Mouse (Mus musculus): Measurements from ENCODE around the gene S100b. TPM values are rescaled to one million over a fixed set of nuclear protein-coding genes. Genes with fewer than 3 reads are reported as not detected.

The S100b gene
- total RNA-seq, 2 experiments from 2014 or later, result 138 to 156 TPM

DNA sequence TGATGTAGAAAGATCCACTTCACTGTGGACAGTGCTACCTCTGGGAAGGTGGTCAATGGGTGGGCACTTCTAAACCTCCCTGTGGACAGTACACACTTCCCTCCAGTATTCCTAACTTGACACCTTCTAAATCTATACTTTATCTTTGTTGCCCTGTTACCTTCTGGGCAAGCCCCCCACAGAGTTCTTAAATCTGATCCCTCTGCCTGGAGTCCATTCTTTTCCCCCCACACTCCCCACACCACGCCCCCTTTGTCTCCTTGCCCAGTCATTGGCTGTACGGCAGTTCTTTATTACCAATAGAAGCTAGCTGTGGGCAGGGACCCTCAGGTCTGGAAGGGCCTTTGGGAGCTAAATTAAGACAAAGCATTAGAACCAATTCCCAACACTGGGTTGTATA, 8.5 kb upstream of the S100b start:
- Histone ChIP-seq H3K27ac (no peak overlapping the region), H3K4me3 (no peak overlapping the region)
- no peak for DNase-seq (ENCODE audit: extremely low spot score in 1 of 2, low spot score in 2 of 2)
- intact Hi-C loops (cut with DNase I), result no loop called here
- TF ChIP-seq CTCF (IDR thresholded peaks at IDR 0.05), result no peak

DNA sequence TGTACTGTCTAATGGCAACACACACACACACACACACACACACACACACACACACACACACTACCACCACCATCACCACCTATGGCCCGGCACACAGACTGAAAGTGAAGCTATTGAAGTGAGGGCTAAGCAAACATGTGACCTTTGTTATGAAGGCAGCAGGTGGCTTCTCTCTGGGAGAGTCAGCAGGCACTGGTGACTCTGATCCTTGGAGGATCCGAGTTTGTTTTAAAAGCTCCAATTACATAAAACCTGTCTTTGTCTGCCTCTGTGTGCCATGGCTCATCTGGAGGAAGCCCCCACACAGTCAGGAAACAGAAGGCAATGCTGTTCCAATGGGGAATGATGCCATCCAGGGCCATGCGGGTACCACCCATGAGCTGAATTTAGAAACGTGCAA, 7.1 kb upstream of the S100b start:
- no peak overlapping the region for H3K4me3 ChIP-seq
- no peak overlapping the region for H3K27ac ChIP-seq
- TF ChIP-seq CTCF (IDR thresholded peaks at IDR 0.05), result no peak
- DNase-seq (ENCODE audit: extremely low spot score in 1 of 2, low spot score in 2 of 2), result no peak
- intact Hi-C loops (cut with DNase I), result no loop called here

DNA sequence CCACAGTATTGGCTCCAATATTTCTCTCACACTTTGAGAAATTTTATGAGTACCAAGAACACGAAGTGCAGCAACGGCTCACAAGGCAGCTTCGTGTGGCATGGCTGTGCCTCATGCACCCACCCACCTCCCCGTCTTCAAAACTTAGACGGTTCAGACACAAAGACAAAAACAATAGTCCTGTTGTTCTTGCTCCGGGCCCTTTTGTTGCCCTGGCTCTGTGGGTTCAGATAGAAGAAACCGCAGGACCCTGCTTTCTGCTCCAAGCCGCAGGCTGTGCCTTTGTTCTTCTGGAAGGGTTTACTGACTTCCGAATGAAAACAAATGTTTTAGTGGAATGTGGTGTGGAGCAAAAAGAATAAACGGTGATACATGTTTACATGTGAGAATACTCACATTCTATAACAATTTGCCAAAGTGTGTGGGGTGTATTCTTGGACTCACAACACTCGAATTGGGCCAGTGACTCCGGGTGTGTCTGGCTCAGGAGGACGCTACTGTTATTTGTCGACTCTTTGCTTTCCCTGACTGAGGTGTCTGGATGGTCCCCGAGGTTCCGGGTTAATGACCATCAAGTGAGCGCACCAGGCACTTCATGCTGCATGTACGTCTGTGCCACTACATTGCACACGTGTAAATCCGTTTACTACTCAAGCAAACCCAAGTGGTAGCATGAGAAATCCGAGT, 5.5 kb upstream of the S100b start:
- no peak for TF ChIP-seq CTCF (IDR thresholded peaks at IDR 0.05)
- no peak for DNase-seq (ENCODE audit: extremely low spot score in 1 of 2, low spot score in 2 of 2)
- no peak overlapping the region for H3K27ac ChIP-seq
- H3K4me3 ChIP-seq, result no peak overlapping the region
- intact Hi-C loops (cut with DNase I), result no loop called here

DNA sequence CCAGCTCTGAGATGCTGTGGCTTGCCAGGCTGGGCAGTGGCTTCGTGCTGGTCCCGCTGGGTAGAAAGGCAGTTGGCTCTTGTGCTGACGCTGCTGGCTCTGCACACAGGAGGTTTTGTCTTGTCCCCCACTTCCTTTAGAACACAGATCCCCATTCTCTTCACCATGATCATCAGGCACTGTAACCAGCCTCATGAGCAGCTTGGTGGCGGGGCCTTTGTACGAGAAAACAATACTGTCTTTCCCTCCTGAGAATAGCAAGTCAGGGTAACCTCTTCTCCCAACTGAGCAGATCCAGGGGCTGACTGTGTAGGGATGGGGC, 5.0 kb upstream of the S100b start:
- DNase-seq (ENCODE audit: extremely low spot score in 1 of 2, low spot score in 2 of 2), result no peak
- intact Hi-C loops (cut with DNase I), result no loop called here
- TF ChIP-seq CTCF (IDR thresholded peaks at IDR 0.05), result no peak
- Histone ChIP-seq H3K27ac (no peak overlapping the region), H3K4me3 (no peak overlapping the region)

- no peak for TF ChIP-seq CTCF (IDR thresholded peaks at IDR 0.05)
- no peak overlapping the region for H3K4me3 ChIP-seq
- no peak overlapping the region for H3K27ac ChIP-seq
- intact Hi-C loops (cut with DNase I), result no loop called here
- DNase-seq (ENCODE audit: extremely low spot score in 1 of 2, low spot score in 2 of 2), result no peak
These were observed 2.8 kb upstream of the S100b start for GRCm38 (mm10) chr10:76250870-76251269.

- no peak overlapping the region for H3K4me3 ChIP-seq
- intact Hi-C loops (cut with DNase I), result no loop called here
- TF ChIP-seq CTCF (IDR thresholded peaks at IDR 0.05), result no peak
- H3K27ac ChIP-seq, result peak overlapping the region; percentile 28; the same call in 1 of the 2 replicates
- no peak for DNase-seq (ENCODE audit: extremely low spot score in 1 of 2, low spot score in 2 of 2)
These were observed 574 bp upstream of the S100b start for GRCm38 (mm10) chr10:76253079-76253478.

GRCm38 (mm10) chr10:76255617-76256016, 2.0 kb downstream of the S100b start:
- DNase-seq (ENCODE audit: extremely low spot score in 1 of 2, low spot score in 2 of 2), result no peak
- Histone ChIP-seq H3K4me3 (no peak overlapping the region), H3K27ac (0 out of 2 replicates have a peak overlapping the region, but pooled peaks have one; percentile 45)
- intact Hi-C loops (cut with DNase I), result no loop called here
- TF ChIP-seq CTCF (IDR thresholded peaks at IDR 0.05), result no peak

GRCm38 (mm10) chr10:76257231-76257630, 3.6 kb downstream of the S100b start:
- no peak for DNase-seq (ENCODE audit: extremely low spot score in 1 of 2, low spot score in 2 of 2)
- intact Hi-C loops (cut with DNase I), result no loop called here
- Histone ChIP-seq H3K4me3 (no peak overlapping the region), H3K27ac (no peak overlapping the region)
- no peak for TF ChIP-seq CTCF (IDR thresholded peaks at IDR 0.05)

DNA sequence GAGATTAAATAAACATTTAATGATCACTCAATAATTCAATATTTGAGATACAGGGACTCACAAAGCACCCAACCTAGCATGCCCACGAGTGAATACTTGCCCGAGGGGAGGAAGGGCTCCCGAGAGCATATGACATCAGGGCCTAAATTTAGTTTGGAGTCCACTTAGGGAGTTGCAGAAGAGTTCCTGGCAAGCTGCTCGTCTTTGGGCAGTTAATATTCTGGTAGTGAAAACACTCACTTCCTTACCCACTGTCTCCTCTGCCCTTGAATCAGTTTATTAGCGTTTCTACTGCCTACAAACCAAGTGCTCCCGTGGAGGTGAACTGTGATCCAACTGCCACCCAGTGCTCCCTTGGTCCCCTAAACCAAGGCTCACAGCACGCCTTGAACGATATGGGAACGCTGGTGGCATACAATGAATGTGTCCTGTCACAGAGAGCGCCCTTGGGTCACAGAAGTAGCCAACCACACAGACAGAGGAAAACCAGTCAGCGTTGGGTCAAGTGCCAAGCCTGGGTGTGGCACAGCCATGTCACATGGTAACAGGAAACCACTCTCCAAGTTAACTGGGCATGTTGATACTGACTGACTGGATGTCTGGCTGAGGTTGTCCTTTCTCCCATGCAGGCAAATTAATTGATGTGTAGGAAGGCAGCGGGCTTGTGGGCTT, 4.2 kb downstream of the S100b start:
- peak overlapping the region; percentile 40; the same call in 1 of the 2 replicates for H3K27ac ChIP-seq
- DNase-seq (ENCODE audit: extremely low spot score in 1 of 2, low spot score in 2 of 2), result no peak
- H3K4me3 ChIP-seq, result no peak overlapping the region
- no peak for TF ChIP-seq CTCF (IDR thresholded peaks at IDR 0.05)
- intact Hi-C loops (cut with DNase I), result no loop called here

GRCm38 (mm10) chr10:76259566-76260232, 6.0 kb downstream of the S100b start:
- DNase-seq (ENCODE audit: extremely low spot score in 1 of 2, low spot score in 2 of 2), result no peak
- intact Hi-C loops (cut with DNase I), result no loop called here
- H3K27ac ChIP-seq, result peak overlapping the region; percentile 51; the same call in 1 of the 2 replicates
- no peak for TF ChIP-seq CTCF (IDR thresholded peaks at IDR 0.05)
- no peak overlapping the region for H3K4me3 ChIP-seq

DNA sequence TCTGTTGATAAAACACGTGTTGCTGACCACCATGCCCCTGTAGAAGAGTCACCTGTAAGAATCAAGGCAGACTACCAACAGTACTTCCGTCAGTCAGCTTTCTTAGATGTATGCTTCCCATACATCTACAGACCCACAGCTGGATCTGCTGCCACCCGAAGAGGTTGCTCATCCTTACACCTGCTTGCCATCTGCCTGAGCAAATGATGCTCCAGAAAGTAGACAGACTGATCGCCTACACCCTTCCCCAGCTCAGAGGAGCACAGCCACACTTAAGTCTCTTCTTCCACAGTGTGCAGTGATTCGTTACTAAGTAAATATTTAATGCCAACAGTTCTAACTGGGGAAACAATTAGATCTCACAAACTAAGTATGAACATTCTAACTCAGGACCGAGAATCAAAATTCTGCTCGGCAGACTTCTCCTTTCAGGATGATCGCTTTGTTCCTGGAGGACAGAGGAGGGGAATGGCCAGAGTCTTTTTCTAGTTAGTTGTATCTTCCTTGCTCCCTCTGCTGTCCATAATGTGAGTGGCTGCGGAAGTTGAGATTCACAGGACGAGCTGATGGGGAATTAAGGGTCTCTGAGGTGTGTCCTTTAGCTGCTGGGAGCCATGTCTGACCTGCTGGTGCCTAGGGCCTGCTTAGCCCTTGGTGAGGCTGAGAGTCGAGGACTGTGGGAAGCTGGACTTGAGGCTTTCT, 6.9 kb downstream of the S100b start:
- peak; percentile 49 for TF ChIP-seq CTCF (IDR thresholded peaks at IDR 0.05)
- H3K4me3 ChIP-seq, result no peak overlapping the region
- intact Hi-C loops (cut with DNase I), result no loop called here
- H3K27ac ChIP-seq, result peak overlapping the region; percentile 51; the same call in 1 of the 2 replicates
- no peak for DNase-seq (ENCODE audit: extremely low spot score in 1 of 2, low spot score in 2 of 2)

DNA sequence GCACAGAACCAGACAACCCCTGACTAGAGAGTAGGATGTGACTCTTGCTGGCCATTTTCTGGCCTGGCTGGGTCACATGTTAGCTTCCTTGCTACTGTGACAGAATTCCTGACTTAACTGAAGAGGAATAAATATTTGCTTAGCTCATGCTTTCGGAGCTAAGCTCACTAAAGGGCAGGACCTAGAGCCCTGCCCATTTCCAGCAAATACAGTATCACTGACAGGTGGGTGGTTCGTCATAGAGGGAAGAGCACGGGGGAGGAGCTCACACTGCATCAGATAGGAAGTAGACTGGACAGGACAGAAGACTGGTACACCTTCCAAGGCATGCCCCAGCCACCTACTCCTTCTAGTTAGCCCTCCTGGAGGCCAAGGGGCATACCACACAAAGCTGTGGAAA, 7.8 kb downstream of the S100b start:
- intact Hi-C loops (cut with DNase I), result no loop called here
- TF ChIP-seq CTCF (IDR thresholded peaks at IDR 0.05), result no peak
- Histone ChIP-seq H3K4me3 (no peak overlapping the region), H3K27ac (no peak overlapping the region)
- DNase-seq (ENCODE audit: extremely low spot score in 1 of 2, low spot score in 2 of 2), result no peak
